ENCODE assay signal across 9 mouse cellular contexts in the genomic region with DNA sequence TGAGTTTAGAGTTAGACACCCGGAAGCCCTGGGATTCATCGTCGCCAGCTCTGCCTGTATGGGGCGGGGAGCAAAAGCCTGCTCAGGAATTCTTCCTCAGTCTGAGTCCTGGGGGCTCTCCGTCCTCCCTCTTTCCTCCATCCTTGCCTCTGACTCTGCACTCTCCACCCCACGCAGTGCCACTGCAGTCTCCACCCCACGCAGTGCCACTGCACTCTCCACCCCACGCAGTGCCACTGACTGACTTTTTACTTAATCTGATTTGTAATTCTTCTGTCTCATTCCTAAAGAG. TPM values are rescaled to one million over a fixed set of nuclear protein-coding genes. Genes with fewer than 3 reads are reported as not detected.
DNase-seq lines count a peak whose midpoint lies in the region; ATAC-seq and TF ChIP-seq lines count a peak whose summit lies in the region.
"Had no signal": no experiment of that assay in that cellular context is flagged by ENCODE, and none has a peak within 500 bp of the region (broad histone marks: within the 10 kb centered on the region; RNA-seq: fewer than 3 reads in every experiment).

No protein-coding gene starts in this region.

- H3K4me1 ChIP-seq in heart, embryonic 11.5 days (ENCODE audit: control insufficient read depth, insufficient read depth, low read length) = no peaks in the 10 kb centered on the region
- peaks cover 3 to 4% of the 10 kb centered on the region in 2 experiments; a peak in 3 of 4 replicates for H3K4me1 ChIP-seq in ES-E14 (ENCODE audit: control insufficient read depth in 2 of 2, insufficient read depth in 2 of 2, low read length in 2 of 2, poor library complexity in 1 of 2)
- H3K4me1 ChIP-seq in hindbrain, embryonic 10.5 days (replicated peaks) = peaks cover 21% of the 10 kb centered on the region

- peak overlapping the region; percentile 63 for H3K4me2 ChIP-seq in heart, embryonic 11.5 days

- in situ Hi-C loops in ES-E14 (cut with MboI; ENCODE audit: low sequenced_read_pairs in 2 of 2, unreplicated experiment in 2 of 2) = no loop called here

- no peak for ATAC-seq in heart, embryonic 11.5 days (replicated peaks; ENCODE audit: insufficient number of reproducible peaks, low FRiP score, low TSS enrichment)
- no peak for ATAC-seq in megakaryocyte progenitor cell, adult 5-6 weeks (replicated peaks; ENCODE audit: poor library complexity)

- H3K27ac ChIP-seq in heart, embryonic 11.5 days (ENCODE audit: low read depth, low read length) = peak overlapping the region; percentile 25; the same call in 1 of the 2 replicates
- H3K27ac ChIP-seq in ES-E14 (ENCODE audit: insufficient read depth, low read depth, low read length, poor library complexity, severe bottlenecking) = peak overlapping the region; percentile 50; the same call in 1 of the 2 replicates
- H3K27ac ChIP-seq in hindbrain, embryonic 10.5 days = peak overlapping the region; percentile 82

- no peaks in the 10 kb centered on the region for H3K9me3 ChIP-seq in heart, embryonic 11.5 days (replicated peaks; ENCODE audit: control insufficient read depth, low read length)
- no peaks in the 10 kb centered on the region for H3K9me3 ChIP-seq in ES-E14 (ENCODE audit: control insufficient read depth, insufficient read depth, low read depth, low read length)
- H3K9me3 ChIP-seq in hindbrain, embryonic 10.5 days = no peaks in the 10 kb centered on the region

- H3K9ac ChIP-seq in heart, embryonic 11.5 days (ENCODE audit: low read depth, low read length) = peak overlapping the region; percentile 65
- no peak overlapping the region; the same call in 1 of the 2 replicates for H3K9ac ChIP-seq in ES-E14 (ENCODE audit: insufficient read depth, low read depth, low read length, poor library complexity, severe bottlenecking)

- no peak for DNase-seq in heart, postnatal 4 days
- DNase-seq in ES-E14 (ENCODE audit: low read depth, low spot score) = no peak
- DNase-seq in hindbrain, embryonic 10.5 days (ENCODE audit: low spot score) = no peak
- DNase-seq in mesoderm, embryonic 11.5 days (ENCODE audit: low read depth, low spot score) = peak; percentile 34
- no peak for DNase-seq in right cerebral cortex, postnatal 25 days
- no peak for DNase-seq in gastrocnemius, adult 18-20 months (ENCODE audit: low spot score)

- H3K27me3 ChIP-seq in heart, embryonic 11.5 days (ENCODE audit: control insufficient read depth, insufficient read depth, low read length) = no peaks in the 10 kb centered on the region
- H3K27me3 ChIP-seq in hindbrain, embryonic 10.5 days (ENCODE audit: insufficient read depth, poor library complexity, severe bottlenecking) = 0 out of 2 replicates have a peak, but pooled peaks cover 10% of the 10 kb centered on the region

- no peaks in the 10 kb centered on the region for H3K36me3 ChIP-seq in heart, embryonic 11.5 days (ENCODE audit: control insufficient read depth, insufficient read depth, low read length)
- H3K36me3 ChIP-seq in ES-E14 (ENCODE audit: control insufficient read depth, insufficient read depth, low read length, poor library complexity, severe bottlenecking) = no peaks in the 10 kb centered on the region
- H3K36me3 ChIP-seq in hindbrain, embryonic 10.5 days = no peaks in the 10 kb centered on the region

- 1% methylated on average over 8 of the region's 8 CpGs for WGBS in heart, embryonic 11.5 days (ENCODE audit: insufficient replicate concordance)
- 2% methylated on average over 8 of the region's 8 CpGs for WGBS in hindbrain, embryonic 10.5 days

- peak overlapping the region; percentile 34 for H3K4me3 ChIP-seq in heart, embryonic 11.5 days (ENCODE audit: low read depth, low read length)
- H3K4me3 ChIP-seq in ES-E14 (ENCODE audit: insufficient read depth in 1 of 2, low read depth in 1 of 2, low read length in 2 of 2, poor library complexity in 1 of 2, severe bottlenecking in 1 of 2) = peak overlapping the region in 1 of 2 experiments; percentile 3; a peak in 3 of 4 replicates
- H3K4me3 ChIP-seq in hindbrain, embryonic 10.5 days = peak overlapping the region; percentile 49

TF ChIP-seq in ES-E14, 5 proteins besides CTCF, POLR2A, EP300 and RAD21:
- TF ChIP-seq MAFK (IDR thresholded peaks at IDR 0.05; ENCODE audit: insufficient read depth, low read depth, low read length) (no peak), HCFC1 (IDR thresholded peaks at IDR 0.05; ENCODE audit: borderline replicate concordance, insufficient read depth, low read length) (no peak), ZNF384 (IDR thresholded peaks at IDR 0.05; ENCODE audit: low read depth, low read length) (no peak), ZC3H11A (IDR thresholded peaks at IDR 0.05; ENCODE audit: borderline replicate concordance, low read depth, low read length) (no peak), CHD2 (IDR thresholded peaks at IDR 0.05; ENCODE audit: low read depth, low read length) (no peak)

RNA-seq across cellular contexts. Expression of a gene that starts 6.9 kb away (rescaled TPM):
- not detected in 2 replicates for polyA plus RNA-seq in heart, embryonic 11.5 days (2014; fragmentation: Nextera tagmentation; extraction: Ambion mirVana)
- not detected for total RNA-seq in heart, postnatal 4 days (2021)
- not detected in 2 replicates for total RNA-seq in ES-E14 (2012; rRNA removed)
- not detected in 2 replicates for polyA plus RNA-seq in hindbrain, embryonic 10.5 days (2016; fragmentation: Nextera tagmentation; extraction: Ambion mirVana)
- not detected in 2 replicates for total RNA-seq in megakaryocyte progenitor cell, adult 5-6 weeks (2015)
- total RNA-seq in megakaryocyte progenitor cell, adult 5-6 weeks (2017) = not detected in 2 replicates
- not detected for total RNA-seq in gastrocnemius, adult 18-20 months (2021)
- total RNA-seq: layer of hippocampus, adult 18-20 months had no signal

Comparison
In these comparisons a context has a peak if more than half of its experiments do, and no peak if none do; other contexts are left out.
1. H3K27ac ChIP-seq: peak in every context shown above with its lines; median percentile 82 in hindbrain, embryonic 10.5 days; 50 in ES-E14; 25 in heart, embryonic 11.5 days.